Mouse (Mus musculus): ENCODE measurements at regions not wholly inside any gene's neighbourhood (a gene's known extent, or its start where the extent isn't known, plus 50 kb on each side); places are given as distances from the start of the nearest gene placed in this dataset.

DNA sequence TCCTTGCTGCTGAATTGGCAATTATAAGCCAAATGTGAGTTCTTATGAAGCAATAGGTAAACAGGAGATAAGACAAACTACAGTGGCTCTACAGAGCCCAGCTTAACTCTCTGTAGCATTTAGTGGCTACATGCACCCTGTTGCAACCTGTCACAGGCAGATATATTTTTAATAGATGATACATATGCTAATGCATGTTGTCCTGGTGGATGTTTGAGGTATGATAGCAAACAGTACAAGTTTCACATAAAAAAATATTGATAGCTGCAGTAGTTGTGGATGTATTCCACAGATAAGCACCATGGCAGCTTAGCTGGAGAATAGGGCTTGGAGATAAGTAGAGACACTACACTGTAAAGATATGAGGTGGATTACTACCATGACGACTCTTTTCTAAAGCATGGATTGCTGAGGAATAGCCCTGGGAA, 477.1 kb upstream of the Cntn5 start:
- DNase-seq (ENCODE audit: low spot score): no peak
- no peaks in the 10 kb centered on the region for H3K36me3 ChIP-seq (ENCODE audit: insufficient read depth, low read length)
- ATAC-seq (replicated peaks; ENCODE audit: low FRiP score, low read depth): no peak
- no peak for TF ChIP-seq CTCF (IDR thresholded peaks at IDR 0.05; ENCODE audit: low read depth)
- H3K9me3 ChIP-seq (replicated peaks; ENCODE audit: low read length): no peaks in the 10 kb centered on the region
- H3K27me3 ChIP-seq (ENCODE audit: insufficient read depth, low read length): no peaks in the 10 kb centered on the region
- H3K9ac ChIP-seq (ENCODE audit: low read depth, low read length): no peak overlapping the region
- WGBS: 94% methylated on average over 1 of the region's 1 CpGs
- H3K4me1 ChIP-seq (replicated peaks; ENCODE audit: insufficient read depth, low read length): no peaks in the 10 kb centered on the region
- H3K4me2 ChIP-seq (ENCODE audit: low read length): no peak overlapping the region
- H3K27ac ChIP-seq: no peak overlapping the region
- no peak overlapping the region for H3K4me3 ChIP-seq (replicated peaks; ENCODE audit: low read depth, low read length)

- TF ChIP-seq CTCF (IDR thresholded peaks at IDR 0.05; ENCODE audit: low read depth): no peak
- 69% methylated on average over 7 of the region's 7 CpGs for WGBS
- ATAC-seq (replicated peaks; ENCODE audit: low FRiP score, low read depth): no peak
Measured at GRCm38 (mm10) chr9:11380531-11380930, 476.0 kb upstream of the Cntn5 start.

DNA sequence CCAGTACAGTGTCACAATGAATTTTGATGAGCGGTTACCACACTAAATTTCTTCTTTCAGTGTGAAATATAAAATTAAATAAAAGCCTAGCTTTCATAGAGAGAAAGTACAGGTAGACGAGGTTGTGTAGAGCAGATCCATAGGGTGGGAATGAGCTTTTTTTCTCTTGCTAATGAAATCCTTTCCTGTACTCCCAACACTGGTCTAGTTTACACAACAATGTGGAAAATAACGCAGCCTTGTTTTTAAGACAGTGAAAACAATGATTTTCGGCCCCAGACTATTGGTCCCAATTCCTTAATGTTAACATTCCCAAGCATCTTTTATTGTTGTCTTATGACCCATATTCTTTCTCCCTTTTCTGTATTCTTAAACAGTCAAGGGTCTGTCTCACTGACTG, 473.5 kb upstream of the Cntn5 start:
- no peak for TF ChIP-seq CTCF (IDR thresholded peaks at IDR 0.05; ENCODE audit: low read depth)
- 89% methylated on average over 4 of the region's 4 CpGs for WGBS
- Histone ChIP-seq H3K27ac (no peak overlapping the region), H3K9me3 (replicated peaks; ENCODE audit: low read length) (no peaks in the 10 kb centered on the region), H3K27me3 (ENCODE audit: insufficient read depth, low read length) (no peaks in the 10 kb centered on the region), H3K9ac (ENCODE audit: low read depth, low read length) (no peak overlapping the region), H3K4me3 (replicated peaks; ENCODE audit: low read depth, low read length) (no peak overlapping the region), H3K4me1 (replicated peaks; ENCODE audit: insufficient read depth, low read length) (no peaks in the 10 kb centered on the region), H3K36me3 (ENCODE audit: insufficient read depth, low read length) (no peaks in the 10 kb centered on the region), H3K4me2 (ENCODE audit: low read length) (no peak overlapping the region)
- ATAC-seq (replicated peaks; ENCODE audit: low FRiP score, low read depth) (no peak), DNase-seq (ENCODE audit: low spot score) (no peak)

More at GRCm38 (mm10) chr9:11380531-11380930, 476.0 kb upstream of the Cntn5 start:
- Histone ChIP-seq H3K9ac (ENCODE audit: low read depth, low read length) (no peak overlapping the region), H3K4me3 (replicated peaks; ENCODE audit: low read depth, low read length) (no peak overlapping the region), H3K27ac (no peak overlapping the region), H3K27me3 (ENCODE audit: insufficient read depth, low read length) (no peaks in the 10 kb centered on the region), H3K4me1 (replicated peaks; ENCODE audit: insufficient read depth, low read length) (no peaks in the 10 kb centered on the region), H3K9me3 (replicated peaks; ENCODE audit: low read length) (no peaks in the 10 kb centered on the region), H3K4me2 (ENCODE audit: low read length) (no peak overlapping the region), H3K36me3 (ENCODE audit: insufficient read depth, low read length) (no peaks in the 10 kb centered on the region)
- DNase-seq (ENCODE audit: low spot score): no peak

GRCm38 (mm10) chr9:11377586-11377985, 473.0 kb upstream of the Cntn5 start:
- Histone ChIP-seq H3K27ac (no peak overlapping the region), H3K9ac (ENCODE audit: low read depth, low read length) (no peak overlapping the region), H3K27me3 (ENCODE audit: insufficient read depth, low read length) (no peaks in the 10 kb centered on the region), H3K9me3 (replicated peaks; ENCODE audit: low read length) (no peaks in the 10 kb centered on the region), H3K36me3 (ENCODE audit: insufficient read depth, low read length) (no peaks in the 10 kb centered on the region), H3K4me1 (replicated peaks; ENCODE audit: insufficient read depth, low read length) (no peaks in the 10 kb centered on the region), H3K4me2 (ENCODE audit: low read length) (no peak overlapping the region), H3K4me3 (replicated peaks; ENCODE audit: low read depth, low read length) (no peak overlapping the region)
- WGBS: 71% methylated on average over 4 of the region's 4 CpGs
- ATAC-seq (replicated peaks; ENCODE audit: low FRiP score, low read depth): no peak
- no peak for TF ChIP-seq CTCF (IDR thresholded peaks at IDR 0.05; ENCODE audit: low read depth)
- no peak for DNase-seq (ENCODE audit: low spot score)

DNA sequence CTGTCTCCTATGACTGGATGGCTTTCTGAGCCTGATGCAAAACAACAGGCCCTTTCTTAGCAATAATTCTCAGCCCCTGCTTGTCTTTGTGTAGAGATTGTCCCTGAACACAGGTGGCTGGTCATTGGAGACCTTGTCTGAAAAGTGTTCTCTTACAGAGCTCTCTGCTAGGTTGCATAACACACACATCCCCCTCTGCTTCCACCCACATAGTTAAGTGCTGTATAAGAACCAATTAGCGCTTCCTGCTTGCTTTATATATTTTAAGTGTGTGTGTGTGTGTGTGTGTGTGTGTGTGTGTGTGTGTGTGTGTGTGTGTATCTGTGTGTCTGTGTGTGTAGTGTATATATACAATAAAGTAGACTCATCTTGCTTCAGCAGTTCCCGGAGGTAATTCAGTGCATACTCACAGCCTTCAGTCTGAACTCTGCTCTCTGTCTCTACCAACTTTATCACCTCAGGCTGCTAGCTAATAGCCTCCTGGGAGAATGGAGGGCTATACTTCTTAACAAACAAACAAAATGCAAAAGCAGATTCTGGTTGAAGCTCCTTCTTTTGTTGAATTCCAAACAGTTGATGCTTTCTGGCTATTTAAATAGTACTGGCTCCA, 468.8 kb upstream of the Cntn5 start:
- Histone ChIP-seq H3K4me3 (replicated peaks; ENCODE audit: low read depth, low read length) (no peak overlapping the region), H3K4me1 (replicated peaks; ENCODE audit: insufficient read depth, low read length) (no peaks in the 10 kb centered on the region), H3K27me3 (ENCODE audit: insufficient read depth, low read length) (no peaks in the 10 kb centered on the region), H3K4me2 (ENCODE audit: low read length) (no peak overlapping the region), H3K36me3 (ENCODE audit: insufficient read depth, low read length) (no peaks in the 10 kb centered on the region), H3K27ac (no peak overlapping the region), H3K9me3 (replicated peaks; ENCODE audit: low read length) (no peaks in the 10 kb centered on the region), H3K9ac (ENCODE audit: low read depth, low read length) (no peak overlapping the region)
- no peak for TF ChIP-seq CTCF (IDR thresholded peaks at IDR 0.05; ENCODE audit: low read depth)
- WGBS: 80% methylated on average over 2 of the region's 2 CpGs
- no peak for DNase-seq (ENCODE audit: low spot score)
- no peak for ATAC-seq (replicated peaks; ENCODE audit: low FRiP score, low read depth)

DNA sequence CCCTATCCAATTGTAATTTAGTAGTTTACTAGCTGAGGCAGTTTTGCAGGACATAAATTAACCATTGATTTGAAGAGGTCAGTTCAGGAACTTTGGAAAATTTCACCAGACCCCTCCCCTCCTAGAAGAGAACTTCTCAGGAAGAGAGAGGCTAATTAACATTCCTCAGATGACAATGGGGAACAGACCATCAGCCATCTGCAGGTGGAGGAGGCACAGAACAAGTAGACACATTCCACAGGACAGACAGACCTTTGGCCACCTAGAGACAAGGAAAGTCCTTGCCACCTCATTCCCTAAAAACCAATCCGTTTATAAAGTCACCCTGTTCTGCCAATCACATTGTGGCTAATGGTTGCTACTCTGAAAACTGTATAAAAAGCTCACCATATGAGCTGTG, 463.5 kb upstream of the Cntn5 start:
- WGBS: 68% methylated on average over 1 of the region's 1 CpGs
- H3K4me2 ChIP-seq (ENCODE audit: low read length): no peak overlapping the region
- TF ChIP-seq CTCF (IDR thresholded peaks at IDR 0.05; ENCODE audit: low read depth): no peak
- no peak overlapping the region for H3K27ac ChIP-seq
- no peak overlapping the region for H3K4me3 ChIP-seq (replicated peaks; ENCODE audit: low read depth, low read length)
- H3K9me3 ChIP-seq (replicated peaks; ENCODE audit: low read length): no peaks in the 10 kb centered on the region
- H3K27me3 ChIP-seq (ENCODE audit: insufficient read depth, low read length): no peaks in the 10 kb centered on the region
- H3K4me1 ChIP-seq (replicated peaks; ENCODE audit: insufficient read depth, low read length): no peaks in the 10 kb centered on the region
- H3K36me3 ChIP-seq (ENCODE audit: insufficient read depth, low read length): no peaks in the 10 kb centered on the region
- ATAC-seq (replicated peaks; ENCODE audit: low FRiP score, low read depth) (no peak), DNase-seq (ENCODE audit: low spot score) (no peak)
- H3K9ac ChIP-seq (ENCODE audit: low read depth, low read length): no peak overlapping the region

DNA sequence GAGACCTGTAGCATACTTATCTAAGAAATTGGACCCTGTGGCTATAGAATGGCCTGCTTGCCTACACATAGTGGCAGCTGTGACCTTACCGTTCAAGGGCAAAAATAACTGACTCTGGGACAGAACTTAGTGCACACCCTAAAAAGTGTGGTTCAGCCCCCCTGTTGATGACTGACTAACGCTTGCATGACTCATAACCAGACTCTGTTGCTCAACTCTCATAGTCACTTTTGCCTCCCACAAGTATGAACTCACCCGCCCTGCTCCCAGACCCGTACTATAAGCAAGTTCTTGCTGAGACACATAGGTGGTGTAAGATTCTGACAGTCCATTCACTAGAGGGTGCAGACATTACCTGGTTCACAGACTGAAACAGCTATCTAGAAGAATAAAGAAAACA, 424.3 kb upstream of the Cntn5 start:
- Histone ChIP-seq H3K9me3 (replicated peaks; ENCODE audit: low read length) (no peaks in the 10 kb centered on the region), H3K36me3 (ENCODE audit: insufficient read depth, low read length) (no peaks in the 10 kb centered on the region), H3K4me2 (ENCODE audit: low read length) (no peak overlapping the region), H3K27me3 (ENCODE audit: insufficient read depth, low read length) (no peaks in the 10 kb centered on the region), H3K9ac (ENCODE audit: low read depth, low read length) (no peak overlapping the region), H3K27ac (no peak overlapping the region), H3K4me3 (replicated peaks; ENCODE audit: low read depth, low read length) (no peak overlapping the region), H3K4me1 (replicated peaks; ENCODE audit: insufficient read depth, low read length) (no peaks in the 10 kb centered on the region)
- no peak for DNase-seq (ENCODE audit: low spot score)
- WGBS: 84% methylated on average over 4 of the region's 4 CpGs
- ATAC-seq (replicated peaks; ENCODE audit: low FRiP score, low read depth): no peak
- no peak for TF ChIP-seq CTCF (IDR thresholded peaks at IDR 0.05; ENCODE audit: low read depth)

Data from kidney, postnatal 0 days (tissue).